Mouse (Mus musculus) heart, embryonic 10.5 days (tissue): Measurements from ENCODE around the gene Dus2. TPM values are rescaled to one million over a fixed set of nuclear protein-coding genes. Genes with fewer than 3 reads are reported as not detected.

Source experiments
- DNase-seq: peaks from one replicate; pipeline ENCODE4 v3.0.0-alpha.2; 2017; ENCODE audit warnings: low spot score
- H3K27ac ChIP-seq: fragments of 300-500 bp; sonication (generic); 2 replicates; pipeline ENCODE4 v1.5.1; 2016; ENCODE audit warnings: mild to moderate bottlenecking
- H3K27me3 ChIP-seq: fragments of 300-500 bp; sonication (generic); 2 replicates; pipeline ENCODE4 v1.6.1; 2016; ENCODE audit warnings: mild to moderate bottlenecking; ENCODE audit not compliant: poor library complexity, insufficient read depth, severe bottlenecking
- H3K36me3 ChIP-seq: fragments of 300-500 bp; sonication (generic); 2 replicates; pipeline ENCODE4 v1.6.1; 2016; ENCODE audit warnings: mild to moderate bottlenecking, moderate library complexity
- H3K4me1 ChIP-seq: fragments of 300-500 bp; sonication (generic); 2 replicates; pipeline ENCODE4 v1.6.1; 2016; ENCODE audit warnings: mild to moderate bottlenecking
- H3K4me3 ChIP-seq: fragments of 300-500 bp; sonication (generic); 2 replicates; pipeline ENCODE4 v1.5.1; 2016; ENCODE audit warnings: mild to moderate bottlenecking, moderate library complexity
- H3K9me3 ChIP-seq: fragments of 300-500 bp; sonication (generic); 2 replicates; pipeline ENCODE4 v1.6.1; 2016; ENCODE audit warnings: mild to moderate bottlenecking, moderate library complexity
- WGBS: fragments of 180-500 bp; shearing (Covaris S2); methylation state at CpG from one replicate; pipeline ENCODE4 v1.1.7; 2016; 5-methylcytosine and 5-hydroxymethylcytosine counted together
- polyA plus RNA-seq: library from polyadenylated mRNA; unstranded; fragments of >200 nt; fragmentation: Nextera tagmentation; extraction: Ambion mirVana; gene quantifications from 2 replicates; pipeline ENCODE4 v1.2.1, GENCODE M21; 2016

Dus2 gene
- polyA plus RNA-seq, 1 experiment from 2014 or later = 19.8 TPM

DNA sequence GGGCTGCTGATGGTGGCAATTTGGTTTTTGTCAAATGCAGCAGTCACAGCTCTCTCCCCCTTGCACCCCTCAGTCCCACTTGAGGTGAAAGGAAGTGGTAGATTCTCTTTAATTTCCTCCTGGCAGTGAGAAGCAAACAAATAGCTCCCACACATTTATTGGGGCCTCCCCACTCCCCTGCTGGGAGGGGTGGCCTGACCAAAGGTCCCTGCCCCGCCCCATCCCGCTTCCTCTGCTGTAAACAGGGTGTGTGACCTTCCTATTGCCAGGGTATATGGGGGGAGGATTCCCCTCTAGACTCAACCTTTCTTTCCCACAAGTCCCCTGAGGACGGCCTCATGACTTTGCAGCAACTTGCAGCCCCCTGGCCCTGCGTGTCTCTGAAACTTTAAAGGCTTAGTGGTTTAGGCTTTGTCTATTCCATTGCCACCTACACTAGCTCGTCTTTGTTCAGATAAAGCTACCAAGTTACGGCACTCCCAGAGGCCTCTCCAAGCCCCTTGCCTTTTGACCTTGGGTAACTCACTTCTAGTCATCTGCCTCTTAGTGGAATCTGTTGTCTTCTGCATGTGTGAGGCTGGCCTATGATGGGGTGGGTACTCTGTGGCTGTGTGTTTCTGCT lies 63.2 kb downstream of the Dus2 start:
- Histone ChIP-seq H3K27ac (no peak overlapping the region; the same call in 1 of the 2 replicates), H3K9me3 (no peaks in the 10 kb centered on the region), H3K4me1 (peaks cover 16% of the 10 kb centered on the region), H3K4me3 (no peak overlapping the region), H3K27me3 (no peaks in the 10 kb centered on the region), H3K36me3 (peaks cover 49% of the 10 kb centered on the region)
- 62% methylated on average over 6 of the region's 6 CpGs for WGBS
- no peak for DNase-seq

- Histone ChIP-seq H3K27ac (no peak overlapping the region), H3K4me1 (peaks cover 16% of the 10 kb centered on the region), H3K9me3 (no peaks in the 10 kb centered on the region), H3K36me3 (peaks cover 44% of the 10 kb centered on the region), H3K27me3 (no peaks in the 10 kb centered on the region), H3K4me3 (no peak overlapping the region)
- 60% methylated on average over 3 of the region's 3 CpGs for WGBS
- no peak for DNase-seq
These were observed 63.9 kb downstream of the Dus2 start for GRCm38 (mm10) chr8:106055038-106055437.

DNA sequence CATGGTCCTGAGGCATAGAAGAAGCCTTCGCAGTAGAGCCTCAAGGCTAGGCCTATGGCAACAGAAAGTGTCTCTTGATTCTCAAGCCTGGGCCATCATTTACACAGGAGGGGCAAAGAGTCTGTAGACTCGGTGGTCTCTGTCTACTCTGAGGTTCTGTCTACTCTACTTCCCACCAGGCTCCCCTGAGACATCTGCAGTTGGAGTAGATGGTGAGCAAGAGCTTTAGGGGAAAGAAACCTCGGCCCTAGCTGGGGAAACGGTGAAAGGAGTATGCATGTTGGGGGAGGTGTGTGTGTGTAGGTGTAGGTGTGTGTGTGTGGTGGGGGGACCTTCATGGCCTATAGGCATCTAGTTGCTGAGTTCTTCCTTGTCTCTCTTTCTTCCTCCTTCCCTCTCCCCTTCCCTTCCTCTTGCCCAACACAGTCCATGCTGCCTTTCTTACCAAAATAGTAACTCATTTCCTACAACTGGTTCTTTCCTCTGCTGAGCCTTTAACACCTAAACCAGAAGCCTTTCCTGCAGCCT lies 65.4 kb downstream of the Dus2 start:
- no peaks in the 10 kb centered on the region for H3K9me3 ChIP-seq
- no peak overlapping the region for H3K27ac ChIP-seq
- H3K36me3 ChIP-seq = peaks cover 29% of the 10 kb centered on the region
- DNase-seq = no peak
- no peaks in the 10 kb centered on the region for H3K27me3 ChIP-seq
- WGBS = 91% methylated on average over 4 of the region's 4 CpGs
- no peak overlapping the region for H3K4me3 ChIP-seq
- H3K4me1 ChIP-seq = peaks cover 24% of the 10 kb centered on the region

DNA sequence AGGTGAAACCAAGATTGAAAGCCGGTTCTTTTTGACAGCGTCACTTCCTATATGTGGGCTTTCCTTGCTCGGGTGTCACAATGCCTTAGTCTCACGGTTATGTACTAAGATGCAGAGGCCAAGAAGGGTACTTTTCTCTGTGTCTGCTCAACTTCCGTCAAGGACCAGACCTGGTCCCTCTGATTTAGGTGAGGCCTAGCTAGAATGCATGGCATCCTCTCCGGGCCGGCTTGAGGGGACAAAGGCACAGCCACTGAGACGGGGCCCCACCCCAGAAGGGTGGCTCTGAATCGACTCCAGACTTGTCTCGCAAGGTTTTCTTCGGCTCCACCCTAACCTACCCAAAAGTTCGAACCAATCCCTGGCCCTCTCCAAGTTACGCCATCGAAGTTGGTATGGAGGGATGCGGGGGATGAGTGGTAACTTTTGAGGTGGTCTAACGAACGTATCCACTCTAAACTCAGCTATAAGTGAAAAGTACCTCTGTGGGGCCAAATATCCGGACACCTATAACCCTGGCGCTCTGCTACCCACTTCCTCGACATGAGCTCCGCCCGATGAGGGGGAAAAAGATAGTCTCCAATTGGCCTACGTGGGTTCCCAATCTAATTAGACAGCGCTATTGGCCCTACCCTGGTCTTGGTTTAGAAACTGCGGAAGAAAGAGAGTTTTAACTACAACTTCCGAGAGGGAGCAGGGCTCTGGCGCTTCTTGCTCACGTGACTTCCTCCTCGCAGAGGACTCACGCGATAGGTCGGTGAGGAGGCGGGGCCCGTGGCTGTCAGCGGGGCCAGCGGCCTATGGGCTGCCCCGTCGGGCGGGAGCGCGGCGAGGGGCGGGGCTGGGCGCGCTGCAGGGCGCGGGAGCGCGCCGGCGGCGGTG lies 67.8 kb downstream of the Dus2 start, which contains the start of gene Nfatc3:
TSS of gene Nfatc3 (plus strand) at position 110 of the 882 bp plus-strand sequence.
- Histone ChIP-seq H3K4me3 (peak within 1 kb of the TSS; percentile 94), H3K27ac (peak within 1 kb of the TSS; percentile 97), H3K4me1 (peaks cover 27% of the 10 kb centered on the region), H3K27me3 (no peaks in the 10 kb centered on the region), H3K36me3 (0 out of 2 replicates have a peak, but pooled peaks cover 8% of the 10 kb centered on the region), H3K9me3 (no peaks in the 10 kb centered on the region)
- under 1% methylated on average over 52 of the region's 52 CpGs for WGBS
- DNase-seq = peak; percentile 98

- Histone ChIP-seq H3K36me3 (0 out of 2 replicates have a peak, but pooled peaks cover 3% of the 10 kb centered on the region), H3K9me3 (no peaks in the 10 kb centered on the region), H3K27ac (peak overlapping the region; percentile 97), H3K27me3 (no peaks in the 10 kb centered on the region), H3K4me3 (peak overlapping the region; percentile 94), H3K4me1 (peaks cover 23% of the 10 kb centered on the region)
- DNase-seq = peak; percentile 86
- WGBS = under 1% methylated on average over 83 of the region's 83 CpGs
These were observed 68.7 kb downstream of the Dus2 start for GRCm38 (mm10) chr8:106059613-106060371.

- Histone ChIP-seq H3K27ac (peak overlapping the region; percentile 97; the same call in 1 of the 2 replicates), H3K4me1 (peaks cover 23% of the 10 kb centered on the region), H3K27me3 (no peaks in the 10 kb centered on the region), H3K4me3 (peak overlapping the region; percentile 94), H3K36me3 (0 out of 2 replicates have a peak, but pooled peaks cover 3% of the 10 kb centered on the region), H3K9me3 (no peaks in the 10 kb centered on the region)
- WGBS = 5% methylated on average over 3 of the region's 3 CpGs
- no peak for DNase-seq
These were observed 69.4 kb downstream of the Dus2 start for GRCm38 (mm10) chr8:106060521-106060920.

DNA sequence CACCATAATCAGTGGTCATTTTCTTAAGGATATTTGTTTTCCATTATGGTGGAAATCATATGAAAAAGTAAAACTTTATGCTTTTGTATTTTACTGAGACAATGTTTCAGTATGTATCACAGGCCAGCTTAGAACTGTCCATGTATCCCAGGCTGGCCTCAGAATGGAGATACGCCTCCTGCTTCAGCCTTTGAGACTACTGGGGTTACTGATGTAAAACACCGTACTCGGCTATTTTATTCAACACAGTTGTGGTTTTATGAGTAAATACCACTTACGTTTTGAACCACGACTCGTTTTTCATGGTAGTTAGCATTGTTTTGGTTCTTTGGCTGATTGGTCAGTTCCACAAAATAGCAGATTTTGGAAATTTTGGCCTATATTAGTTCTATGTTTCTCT lies 70.5 kb downstream of the Dus2 start:
- Histone ChIP-seq H3K4me3 (0 out of 2 replicates have a peak overlapping the region, but pooled peaks have one; percentile 94), H3K27me3 (no peaks in the 10 kb centered on the region), H3K9me3 (no peaks in the 10 kb centered on the region), H3K4me1 (peaks cover 23% of the 10 kb centered on the region), H3K36me3 (0 out of 2 replicates have a peak, but pooled peaks cover 3% of the 10 kb centered on the region), H3K27ac (no peak overlapping the region)
- WGBS = 87% methylated on average over 6 of the region's 6 CpGs
- DNase-seq = no peak

GRCm38 (mm10) chr8:106063046-106063445 lies 71.9 kb downstream of the Dus2 start:
- Histone ChIP-seq H3K4me3 (no peak overlapping the region), H3K36me3 (0 out of 2 replicates have a peak, but pooled peaks cover 3% of the 10 kb centered on the region), H3K9me3 (no peaks in the 10 kb centered on the region), H3K27me3 (no peaks in the 10 kb centered on the region), H3K27ac (no peak overlapping the region), H3K4me1 (peaks cover 20% of the 10 kb centered on the region)
- 99% methylated on average over 7 of the region's 7 CpGs for WGBS
- DNase-seq = no peak

DNA sequence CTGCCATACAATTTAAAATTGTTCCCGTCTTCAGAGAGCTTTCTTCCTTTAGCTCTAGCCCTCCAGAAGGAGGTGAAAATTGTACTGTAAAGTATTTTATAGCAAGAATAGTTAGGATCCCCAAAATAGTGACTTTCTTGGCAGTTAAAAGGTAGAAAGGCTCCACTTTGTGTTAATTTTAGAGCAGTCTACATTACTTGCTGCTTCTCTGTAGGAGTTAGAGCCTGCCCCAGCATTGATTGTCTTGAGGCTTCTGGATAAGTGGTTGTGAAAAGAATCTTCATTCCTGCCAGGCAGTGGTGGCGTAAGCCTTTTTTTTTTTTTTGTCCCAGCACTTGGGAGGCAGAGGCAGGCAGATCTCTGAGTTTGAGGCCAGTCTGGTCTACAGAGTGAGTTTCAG lies 75.6 kb downstream of the Dus2 start:
- H3K36me3 ChIP-seq = 0 out of 2 replicates have a peak, but pooled peaks cover 3% of the 10 kb centered on the region
- H3K27me3 ChIP-seq = no peaks in the 10 kb centered on the region
- no peak overlapping the region for H3K27ac ChIP-seq
- 91% methylated on average over 2 of the region's 2 CpGs for WGBS
- 0 out of 2 replicates have a peak, but pooled peaks cover 1% of the 10 kb centered on the region for H3K4me1 ChIP-seq
- H3K4me3 ChIP-seq = no peak overlapping the region
- no peaks in the 10 kb centered on the region for H3K9me3 ChIP-seq
- DNase-seq = no peak

- WGBS = 77% methylated on average over 1 of the region's 1 CpGs
- H3K4me1 ChIP-seq = no peaks in the 10 kb centered on the region
- no peaks in the 10 kb centered on the region for H3K36me3 ChIP-seq
- DNase-seq = no peak
- H3K27me3 ChIP-seq = no peaks in the 10 kb centered on the region
- no peak overlapping the region for H3K27ac ChIP-seq
- no peak overlapping the region for H3K4me3 ChIP-seq
- no peaks in the 10 kb centered on the region for H3K9me3 ChIP-seq
These were observed 78.4 kb downstream of the Dus2 start for GRCm38 (mm10) chr8:106069565-106069964.

DNA sequence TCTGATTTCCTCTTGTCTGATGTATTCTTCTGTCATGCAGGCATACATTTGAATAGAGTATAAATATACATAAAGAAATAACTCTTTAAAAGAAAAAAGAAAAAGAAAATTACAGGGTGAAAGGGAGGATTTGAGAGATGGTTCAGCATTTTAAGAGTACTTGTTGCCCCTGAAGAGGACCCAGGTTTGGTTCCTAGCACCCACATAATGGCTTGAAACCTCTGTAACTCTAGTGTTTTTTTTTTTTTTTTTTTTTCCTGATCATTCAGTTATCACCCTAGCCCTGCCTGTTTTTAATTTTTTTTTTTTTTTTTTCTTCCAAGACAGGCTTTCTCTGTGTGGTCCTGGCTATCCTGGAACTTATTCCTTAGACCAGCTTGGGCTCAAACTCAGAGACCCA lies 81.0 kb downstream of the Dus2 start:
- Histone ChIP-seq H3K27ac (no peak overlapping the region), H3K36me3 (no peaks in the 10 kb centered on the region), H3K9me3 (no peaks in the 10 kb centered on the region), H3K4me3 (no peak overlapping the region), H3K4me1 (0 out of 2 replicates have a peak, but pooled peaks cover 4% of the 10 kb centered on the region), H3K27me3 (no peaks in the 10 kb centered on the region)
- no peak for DNase-seq

GRCm38 (mm10) chr8:106074236-106074635 lies 83.1 kb downstream of the Dus2 start:
- Histone ChIP-seq H3K27me3 (no peaks in the 10 kb centered on the region), H3K4me1 (0 out of 2 replicates have a peak, but pooled peaks cover 4% of the 10 kb centered on the region), H3K27ac (no peak overlapping the region), H3K9me3 (no peaks in the 10 kb centered on the region), H3K4me3 (no peak overlapping the region), H3K36me3 (peaks cover 6% of the 10 kb centered on the region)
- no peak for DNase-seq
